Mouse (Mus musculus) embryonic facial prominence, embryonic 10.5 days (tissue): ENCODE results near the gene Irs3. TPM values are rescaled to one million over a fixed set of nuclear protein-coding genes. Genes with fewer than 3 reads are reported as not detected.

ENCODE experiments used
- DNase-seq: peaks from one replicate; pipeline ENCODE4 v3.0.0-alpha.2; 2017; ENCODE audit warnings: low spot score
- H3K27ac ChIP-seq: fragments of 300-500 bp; sonication (generic); replicated peaks from 2 replicates; pipeline ENCODE4 v1.5.1; 2016; ENCODE audit warnings: mild to moderate bottlenecking
- H3K27me3 ChIP-seq: fragments of 300-500 bp; sonication (generic); replicated peaks from 2 replicates; pipeline ENCODE4 v1.6.1; 2016; ENCODE audit warnings: low read depth, mild to moderate bottlenecking; ENCODE audit not compliant: poor library complexity, severe bottlenecking
- H3K36me3 ChIP-seq: fragments of 300-500 bp; sonication (generic); replicated peaks from 2 replicates; pipeline ENCODE4 v1.6.1; 2016; ENCODE audit warnings: mild to moderate bottlenecking, moderate library complexity
- H3K4me1 ChIP-seq: fragments of 300-500 bp; sonication (generic); 2 replicates; pipeline ENCODE4 v1.6.1; 2016
- H3K4me3 ChIP-seq: fragments of 300-500 bp; sonication (generic); 2 replicates; pipeline ENCODE4 v1.5.1; 2016; ENCODE audit warnings: mild to moderate bottlenecking, moderate library complexity
- H3K9me3 ChIP-seq: fragments of 300-500 bp; sonication (generic); 2 replicates; pipeline ENCODE4 v1.6.1; 2016; ENCODE audit warnings: mild to moderate bottlenecking
- WGBS: fragments of 180-500 bp; shearing (Covaris S2); methylation state at CpG from one replicate; pipeline ENCODE4 v1.1.7; 2016; 5-methylcytosine and 5-hydroxymethylcytosine counted together
- polyA plus RNA-seq: library from polyadenylated mRNA; unstranded; fragments of >200 nt; fragmentation: Nextera tagmentation; extraction: Ambion mirVana; gene quantifications from 2 replicates; pipeline ENCODE4 v1.2.1, GENCODE M21; 2016

The Irs3 gene
- polyA plus RNA-seq, 1 experiment from 2014 or later: 0.16 TPM

- Histone ChIP-seq H3K4me1 (peaks cover 69% of the 10 kb centered on the region), H3K27ac (peak overlapping the region; percentile 97), H3K27me3 (peaks cover 21% of the 10 kb centered on the region), H3K9me3 (no peaks in the 10 kb centered on the region), H3K4me3 (peak overlapping the region; percentile 57), H3K36me3 (peaks cover 35% of the 10 kb centered on the region)
- DNase-seq: no peak
- WGBS: 56% methylated on average over 4 of the region's 4 CpGs
Observed at GRCm38 (mm10) chr5:137610056-137610455, 35.5 kb downstream of the Irs3 start.

- 48% methylated on average over 3 of the region's 3 CpGs for WGBS
- peaks cover 21% of the 10 kb centered on the region for H3K27me3 ChIP-seq
- H3K36me3 ChIP-seq: peaks cover 42% of the 10 kb centered on the region
- H3K4me1 ChIP-seq: peaks cover 69% of the 10 kb centered on the region
- DNase-seq: no peak
- peak overlapping the region; percentile 97 for H3K27ac ChIP-seq
- H3K4me3 ChIP-seq: peak overlapping the region; percentile 57
- H3K9me3 ChIP-seq: no peaks in the 10 kb centered on the region
Observed at GRCm38 (mm10) chr5:137609292-137609691, 36.2 kb downstream of the Irs3 start.

- Histone ChIP-seq H3K9me3 (no peaks in the 10 kb centered on the region), H3K27me3 (peaks cover 21% of the 10 kb centered on the region), H3K36me3 (peaks cover 48% of the 10 kb centered on the region), H3K4me3 (peak overlapping the region; percentile 57), H3K4me1 (peaks cover 64% of the 10 kb centered on the region), H3K27ac (peak overlapping the region; percentile 97)
- no peak for DNase-seq
- 16% methylated on average over 23 of the region's 23 CpGs for WGBS
Observed at GRCm38 (mm10) chr5:137608654-137609190, 36.8 kb downstream of the Irs3 start.

DNA sequence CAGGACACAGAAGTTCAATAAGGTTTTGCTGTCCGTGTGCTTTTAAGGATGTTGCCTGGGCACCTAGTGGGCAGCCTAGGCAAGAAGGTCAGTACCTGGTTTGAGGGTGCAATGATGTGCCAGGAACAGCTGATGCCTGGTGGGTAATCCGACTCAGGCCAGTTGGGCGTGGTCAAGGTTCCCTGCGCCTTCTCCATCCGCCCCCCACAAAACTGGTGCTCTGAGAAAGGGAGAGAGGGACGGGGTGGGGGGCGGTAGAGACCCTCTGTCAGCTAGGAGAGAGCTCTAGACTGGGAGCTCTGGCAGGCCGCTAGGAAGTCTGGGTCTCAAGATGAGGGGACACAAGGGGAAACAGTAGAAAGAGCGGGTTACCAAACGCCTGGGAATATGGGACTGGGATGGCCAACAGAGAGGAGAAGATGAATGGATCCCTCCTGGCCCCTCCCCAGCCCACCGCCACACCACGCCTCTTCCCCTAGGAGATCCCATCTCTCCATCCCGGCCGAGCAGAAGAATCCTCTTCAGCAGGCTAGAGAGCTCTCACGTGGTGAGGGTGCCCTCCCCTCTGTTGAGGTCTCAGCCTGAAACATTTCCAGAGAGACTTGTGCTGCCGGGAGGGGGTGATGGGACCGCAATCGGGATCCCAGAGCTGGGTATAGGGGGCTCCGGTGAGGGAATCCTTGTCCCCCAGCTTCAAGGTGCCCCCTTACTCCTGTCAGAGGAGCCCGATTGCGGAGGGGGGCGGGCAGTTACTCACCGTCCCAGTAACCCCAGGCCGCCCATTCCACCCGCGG is 37.5 kb downstream of the Irs3 start:
- DNase-seq: no peak
- peaks cover 60% of the 10 kb centered on the region for H3K4me1 ChIP-seq
- peaks cover 54% of the 10 kb centered on the region for H3K36me3 ChIP-seq
- 15% methylated on average over 26 of the region's 26 CpGs for WGBS
- H3K4me3 ChIP-seq: peak overlapping the region; percentile 57
- H3K9me3 ChIP-seq: no peaks in the 10 kb centered on the region
- peaks cover 21% of the 10 kb centered on the region for H3K27me3 ChIP-seq
- peak overlapping the region; percentile 97 for H3K27ac ChIP-seq

- peak overlapping the region; percentile 98 for H3K27ac ChIP-seq
- 1% methylated on average over 22 of the region's 22 CpGs for WGBS
- DNase-seq: peak; percentile 54
- H3K4me1 ChIP-seq: peaks cover 42% of the 10 kb centered on the region
- peak overlapping the region; percentile 78 for H3K4me3 ChIP-seq
- peaks cover 54% of the 10 kb centered on the region for H3K36me3 ChIP-seq
- no peaks in the 10 kb centered on the region for H3K27me3 ChIP-seq
- no peaks in the 10 kb centered on the region for H3K9me3 ChIP-seq
Observed at GRCm38 (mm10) chr5:137601365-137601729, 44.2 kb downstream of the Irs3 start.

- peaks cover 42% of the 10 kb centered on the region for H3K4me1 ChIP-seq
Observed at GRCm38 (mm10) chr5:137600619-137601364, 44.7 kb downstream of the Irs3 start, which contains the start of gene Mospd3. Gene Mospd3 (minus strand): TSS chr5:137601058.

GRCm38 (mm10) chr5:137600281-137600618 is 45.3 kb downstream of the Irs3 start:
- WGBS: 3% methylated on average over 19 of the region's 19 CpGs
- Histone ChIP-seq H3K4me3 (peak overlapping the region; percentile 78), H3K36me3 (peaks cover 43% of the 10 kb centered on the region), H3K4me1 (peaks cover 42% of the 10 kb centered on the region), H3K27ac (peak overlapping the region; percentile 98), H3K27me3 (no peaks in the 10 kb centered on the region), H3K9me3 (no peaks in the 10 kb centered on the region)
- DNase-seq: no peak

More at GRCm38 (mm10) chr5:137600619-137601364, 44.7 kb downstream of the Irs3 start, which contains the start of gene Mospd3:
- Histone ChIP-seq H3K27me3 (no peaks in the 10 kb centered on the region), H3K9me3 (no peaks in the 10 kb centered on the region), H3K36me3 (peaks cover 49% of the 10 kb centered on the region), H3K4me3 (peak within 1 kb of the TSS; percentile 78), H3K27ac (peak within 1 kb of the TSS; percentile 98)
- peak; percentile 95 for DNase-seq
- under 1% methylated on average over 41 of the region's 41 CpGs for WGBS

DNA sequence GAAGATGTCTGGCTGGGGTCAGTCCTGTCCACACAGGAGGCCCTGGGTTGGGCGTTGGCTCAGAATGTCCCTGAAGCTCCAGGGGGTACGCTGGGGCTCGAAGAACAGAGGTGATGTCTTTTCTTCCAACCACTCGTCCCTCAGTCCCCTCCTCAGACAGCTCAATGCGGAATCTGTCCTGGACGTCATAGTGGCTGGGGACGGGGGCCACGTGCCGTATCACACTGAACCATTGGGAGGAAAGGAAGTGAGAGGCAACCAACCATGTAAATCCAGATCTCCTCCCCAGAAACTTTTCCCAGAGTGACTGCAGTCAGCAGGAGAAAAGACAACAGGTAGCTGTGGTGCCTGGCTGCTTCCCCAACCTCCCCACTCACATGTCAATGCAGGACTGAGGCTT is 45.9 kb downstream of the Irs3 start:
- DNase-seq: no peak
- Histone ChIP-seq H3K9me3 (no peaks in the 10 kb centered on the region), H3K36me3 (peaks cover 37% of the 10 kb centered on the region), H3K4me3 (peak overlapping the region; percentile 78), H3K27me3 (no peaks in the 10 kb centered on the region), H3K4me1 (peaks cover 42% of the 10 kb centered on the region), H3K27ac (peak overlapping the region; percentile 98; the same call in 1 of the 2 replicates)
- 62% methylated on average over 9 of the region's 9 CpGs for WGBS

DNA sequence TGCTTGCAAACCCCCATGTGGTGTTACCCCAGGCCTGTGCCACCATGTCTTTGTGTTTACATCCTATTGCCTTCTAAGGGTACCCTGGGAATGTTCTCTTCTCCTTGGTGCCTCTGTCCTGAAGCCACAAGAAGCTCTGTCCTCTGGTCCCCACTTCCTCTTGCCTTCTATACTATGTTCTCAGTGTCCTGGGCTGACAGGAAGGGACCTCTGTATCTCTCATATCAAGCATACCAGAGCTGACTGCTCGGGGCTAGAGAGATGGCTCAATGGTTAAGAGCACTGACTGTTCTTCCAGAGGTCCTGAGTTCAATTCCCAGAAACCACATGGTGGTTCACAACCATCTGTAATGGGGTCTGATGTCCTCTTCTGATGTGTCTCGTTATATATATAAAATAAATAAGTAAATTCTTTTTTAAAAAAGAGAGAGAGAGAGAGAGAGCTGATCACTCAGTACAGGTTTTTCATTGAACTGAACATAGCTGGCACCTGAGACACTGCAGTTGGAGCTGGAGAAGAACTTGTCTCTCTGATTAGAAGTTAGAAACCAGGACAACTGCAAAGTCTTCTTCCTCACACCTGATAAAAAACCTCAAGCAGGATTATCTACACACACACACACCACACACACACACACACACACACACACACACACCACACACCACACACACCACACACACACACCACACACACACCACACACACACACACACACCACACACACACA is 47.3 kb downstream of the Irs3 start:
- no peak overlapping the region for H3K4me3 ChIP-seq
- no peaks in the 10 kb centered on the region for H3K9me3 ChIP-seq
- peaks cover 23% of the 10 kb centered on the region for H3K36me3 ChIP-seq
- H3K4me1 ChIP-seq: peaks cover 40% of the 10 kb centered on the region
- WGBS: 88% methylated on average over 2 of the region's 2 CpGs
- DNase-seq: no peak
- no peak overlapping the region for H3K27ac ChIP-seq
- no peaks in the 10 kb centered on the region for H3K27me3 ChIP-seq

- peaks cover 22% of the 10 kb centered on the region for H3K36me3 ChIP-seq
- peak overlapping the region; percentile 49; the same call in 1 of the 2 replicates for H3K4me3 ChIP-seq
- WGBS: 97% methylated on average over 6 of the region's 6 CpGs
- H3K9me3 ChIP-seq: no peaks in the 10 kb centered on the region
- no peaks in the 10 kb centered on the region for H3K27me3 ChIP-seq
- no peak for DNase-seq
- H3K4me1 ChIP-seq: peaks cover 34% of the 10 kb centered on the region
- H3K27ac ChIP-seq: no peak overlapping the region
Observed at GRCm38 (mm10) chr5:137597625-137598024, 47.9 kb downstream of the Irs3 start.

- H3K4me1 ChIP-seq: peaks cover 26% of the 10 kb centered on the region
- peaks cover 22% of the 10 kb centered on the region for H3K36me3 ChIP-seq
- no peak for DNase-seq
- WGBS: 28% methylated on average over 30 of the region's 30 CpGs
- peak overlapping the region; percentile 75 for H3K27ac ChIP-seq
- H3K9me3 ChIP-seq: no peaks in the 10 kb centered on the region
- H3K27me3 ChIP-seq: no peaks in the 10 kb centered on the region
- peak overlapping the region; percentile 49 for H3K4me3 ChIP-seq
Observed at GRCm38 (mm10) chr5:137596601-137597261, 48.8 kb downstream of the Irs3 start.

DNA sequence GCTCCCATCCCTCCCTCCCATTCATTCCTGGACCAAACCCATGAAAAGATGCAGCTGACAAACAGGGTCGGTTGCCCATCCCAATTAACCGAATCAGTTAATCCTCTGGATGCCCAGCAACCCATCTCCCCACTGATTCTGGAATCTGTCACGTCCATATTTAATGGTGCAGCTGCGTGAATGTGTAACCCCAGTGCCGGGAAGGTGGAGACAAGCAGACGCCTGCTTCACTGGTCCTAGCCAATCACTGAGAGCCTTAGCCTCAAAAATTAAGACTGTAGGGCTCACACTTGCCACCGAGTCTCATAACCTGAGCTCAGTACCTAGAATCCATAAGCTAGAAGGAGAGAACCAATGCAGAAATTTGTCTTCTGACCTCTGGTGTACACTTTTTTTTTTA is 49.6 kb downstream of the Irs3 start:
- Histone ChIP-seq H3K9me3 (no peaks in the 10 kb centered on the region), H3K27ac (no peak overlapping the region), H3K27me3 (no peaks in the 10 kb centered on the region), H3K4me3 (no peak overlapping the region), H3K36me3 (peaks cover 22% of the 10 kb centered on the region), H3K4me1 (peaks cover 22% of the 10 kb centered on the region)
- no peak for DNase-seq
- 82% methylated on average over 7 of the region's 7 CpGs for WGBS
